Mouse (Mus musculus) lung, adult 2 months (tissue): ENCODE results near the gene Bicdl1. TPM values are rescaled to one million over a fixed set of nuclear protein-coding genes. Genes with fewer than 3 reads are reported as not detected.

Experiments
- DNase-seq: peaks from one replicate; pipeline ENCODE4 v3.0.0; 2022
- H3K4me1 ChIP-seq: fragments of 200-500 bp; 2 replicates; pipeline ENCODE4 v1.6.1; 2011; ENCODE audit warnings: low read length; ENCODE audit not compliant: control insufficient read depth, insufficient read depth
- H3K4me3 ChIP-seq: fragments of 200-500 bp; replicated peaks from 2 replicates; pipeline ENCODE3; 2011; ENCODE audit warnings: low read depth, mild to moderate bottlenecking, control low read depth, low read length; ENCODE audit errors: extremely low read depth
- CTCF ChIP-seq: fragments of 200-500 bp; IDR thresholded peaks from 2 replicates; pipeline ENCODE4 v1.5.1; 2011; ENCODE audit warnings: mild to moderate bottlenecking, low read length, control low read depth; ENCODE audit not compliant: insufficient read depth
- POLR2A ChIP-seq: fragments of 200-500 bp; IDR thresholded peaks from 2 replicates; pipeline ENCODE4 v1.6.1; 2011; ENCODE audit warnings: low read depth, mild to moderate bottlenecking, control low read depth, low read length, borderline replicate concordance; ENCODE audit errors: extremely low read depth
- WGBS: fragments of 180-500 bp; shearing (Covaris S2); methylation state at CpG from one replicate; pipeline ENCODE4 v1.1.7; 2018; 5-methylcytosine and 5-hydroxymethylcytosine counted together
- polyA plus RNA-seq: library from polyadenylated mRNA; depleted of rRNA; stranded (reverse); fragments of >200 nt; gene quantifications from 2 replicates; pipeline ENCODE4 v1.2.3, GENCODE M21; 2012

Gene Bicdl1
- polyA plus RNA-seq, 1 experiment = 26.2 TPM

GRCm38 (mm10) chr5:115653776-115654175, 77.6 kb downstream of the Bicdl1 start:
- Histone ChIP-seq H3K4me3 (no peak overlapping the region), H3K4me1 (no peaks in the 10 kb centered on the region)
- no peak for DNase-seq
- 87% methylated on average over 12 of the region's 12 CpGs for WGBS
- TF ChIP-seq POLR2A (no peak), CTCF (no peak)

GRCm38 (mm10) chr5:115652681-115653575, 78.5 kb downstream of the Bicdl1 start:
- peak; percentile 100 for DNase-seq
- TF ChIP-seq CTCF (peak; percentile 66), POLR2A (peak; percentile 94; the same call in 1 of the 2 replicates)
- Histone ChIP-seq H3K4me1 (no peaks in the 10 kb centered on the region), H3K4me3 (peak overlapping the region; percentile 57)
- 2% methylated on average over 35 of the region's 35 CpGs for WGBS

- H3K4me3 ChIP-seq = no peak overlapping the region
- no peak for TF ChIP-seq CTCF
- no peak for TF ChIP-seq POLR2A
- DNase-seq = no peak
- H3K4me1 ChIP-seq = no peaks in the 10 kb centered on the region
- WGBS = 88% methylated on average over 10 of the region's 10 CpGs
Measured at GRCm38 (mm10) chr5:115651821-115652220, 79.6 kb downstream of the Bicdl1 start.

GRCm38 (mm10) chr5:115650885-115651284, 80.5 kb downstream of the Bicdl1 start:
- Histone ChIP-seq H3K4me3 (no peak overlapping the region), H3K4me1 (no peaks in the 10 kb centered on the region)
- TF ChIP-seq POLR2A (no peak), CTCF (no peak)
- DNase-seq = no peak
- WGBS = 90% methylated on average over 10 of the region's 10 CpGs

GRCm38 (mm10) chr5:115649699-115650098, 81.7 kb downstream of the Bicdl1 start:
- H3K4me3 ChIP-seq = no peak overlapping the region
- no peak for DNase-seq
- H3K4me1 ChIP-seq = no peaks in the 10 kb centered on the region
- TF ChIP-seq CTCF (no peak), POLR2A (no peak)
- 82% methylated on average over 8 of the region's 8 CpGs for WGBS

GRCm38 (mm10) chr5:115648876-115649275, 82.5 kb downstream of the Bicdl1 start:
- WGBS = 75% methylated on average over 3 of the region's 3 CpGs
- H3K4me1 ChIP-seq = no peaks in the 10 kb centered on the region
- TF ChIP-seq CTCF = no peak
- no peak for TF ChIP-seq POLR2A

GRCm38 (mm10) chr5:115644192-115644591, 87.2 kb downstream of the Bicdl1 start:
- Histone ChIP-seq H3K4me1 (no peaks in the 10 kb centered on the region), H3K4me3 (no peak overlapping the region)
- WGBS = 68% methylated on average over 9 of the region's 9 CpGs
- DNase-seq = no peak
- TF ChIP-seq CTCF (no peak), POLR2A (no peak)

More at GRCm38 (mm10) chr5:115648876-115649275, 82.5 kb downstream of the Bicdl1 start:
- DNase-seq = no peak
- H3K4me3 ChIP-seq = no peak overlapping the region

GRCm38 (mm10) chr5:115635536-115635935, 95.9 kb downstream of the Bicdl1 start:
- TF ChIP-seq CTCF = no peak
- no peak for TF ChIP-seq POLR2A
- DNase-seq = no peak
- Histone ChIP-seq H3K4me1 (peaks cover 24% of the 10 kb centered on the region), H3K4me3 (no peak overlapping the region)
- 29% methylated on average over 6 of the region's 6 CpGs for WGBS

GRCm38 (mm10) chr5:115634046-115634445, 97.4 kb downstream of the Bicdl1 start:
- H3K4me1 ChIP-seq = peaks cover 24% of the 10 kb centered on the region
- H3K4me3 ChIP-seq = no peak overlapping the region
- DNase-seq = no peak
- TF ChIP-seq CTCF (no peak), POLR2A (no peak)
- 83% methylated on average over 8 of the region's 8 CpGs for WGBS

GRCm38 (mm10) chr5:115633060-115633459, 98.4 kb downstream of the Bicdl1 start:
- Histone ChIP-seq H3K4me1 (peaks cover 24% of the 10 kb centered on the region), H3K4me3 (peak overlapping the region; percentile 14)
- no peak for DNase-seq
- no peak for TF ChIP-seq CTCF
- no peak for TF ChIP-seq POLR2A
- 27% methylated on average over 4 of the region's 4 CpGs for WGBS
